Mouse (Mus musculus) thymus, postnatal 0 days (tissue): ENCODE data around the gene Eef2. TPM values are rescaled to one million over a fixed set of nuclear protein-coding genes. Genes with fewer than 3 reads are reported as not detected.
A peak's percentile ranks its signal among the peaks of the same experiment; 100 is the strongest.

Source experiments
- DNase-seq: peaks from one replicate; pipeline ENCODE4 v3.0.0-alpha.2; 2015; ENCODE audit warnings: low spot score
- polyA plus RNA-seq: library from polyadenylated mRNA; unstranded; fragments of >200 nt; fragmentation: Nextera tagmentation; extraction: Ambion mirVana; gene quantifications from 2 replicates; pipeline ENCODE4 v1.2.1, GENCODE M21; 2015

Eef2 gene
- polyA plus RNA-seq = 612 and 638 TPM in 2 replicates

- peak; percentile 98 for DNase-seq
Measured at GRCm38 (mm10) chr10:81176466-81177271, at the start of gene Eef2. Gene Eef2, plus strand, starts transcription at chr10:81176631.

- peak; percentile 21 for DNase-seq
Measured at GRCm38 (mm10) chr10:81134181-81134587, 42.2 kb upstream of the Eef2 start.

GRCm38 (mm10) chr10:81134966-81135681 lies 41.3 kb upstream of the Eef2 start, which contains the start of gene Zbtb7a:
Gene Zbtb7a, plus strand, starts transcription at chr10:81135220.
- peak; percentile 37 for DNase-seq

- peak; percentile 61 for DNase-seq
Measured at GRCm38 (mm10) chr10:81135831-81136705, 40.4 kb upstream of the Eef2 start.

GRCm38 (mm10) chr10:81136706-81137231 lies 39.7 kb upstream of the Eef2 start:
- DNase-seq = peak; percentile 83

DNA sequence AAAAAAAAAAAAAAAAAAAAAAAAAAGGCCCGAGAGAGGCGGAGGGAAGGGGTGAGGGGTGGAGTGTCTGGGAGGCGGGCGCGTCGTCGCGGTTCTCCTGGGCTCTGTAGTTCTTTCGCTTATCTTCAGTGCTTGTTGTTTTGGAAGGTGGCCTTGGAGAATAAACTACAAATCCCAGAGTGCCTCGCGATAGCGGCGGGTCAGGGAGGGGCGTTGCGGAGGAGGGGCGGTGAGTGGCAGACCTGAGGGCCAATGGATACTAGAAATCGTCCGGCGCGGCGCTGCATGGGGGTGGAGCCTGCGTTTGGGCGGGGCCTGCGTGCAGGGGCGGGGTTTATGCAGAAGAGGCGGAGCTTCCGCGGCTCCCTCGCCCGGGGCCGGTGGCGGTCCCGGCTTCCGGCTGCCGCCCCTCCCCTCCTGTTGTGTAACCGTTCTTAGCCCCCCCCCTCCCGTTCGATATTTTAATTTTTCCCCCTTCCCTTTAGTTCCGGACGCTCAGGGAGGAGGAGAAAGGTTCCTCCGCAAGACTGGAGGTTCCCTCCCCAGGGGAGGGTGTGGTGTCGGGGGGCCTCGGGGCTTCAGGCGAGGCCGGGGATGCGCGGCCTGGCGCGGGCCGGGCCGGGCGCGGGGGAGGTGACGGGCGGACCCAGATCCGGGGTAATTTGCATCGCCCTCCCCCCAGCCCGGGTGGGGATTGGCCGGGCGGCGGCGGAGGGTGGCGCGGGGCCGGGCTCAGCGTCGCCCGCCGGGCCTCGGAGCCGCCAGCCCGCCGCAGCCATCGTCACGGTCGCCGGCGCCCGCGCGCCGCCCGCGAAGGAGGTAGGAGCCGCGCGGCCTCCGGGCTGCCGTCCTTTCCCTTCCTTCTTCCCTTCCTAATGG lies 38.9 kb upstream of the Eef2 start:
- peak; percentile 99 for DNase-seq

DNA sequence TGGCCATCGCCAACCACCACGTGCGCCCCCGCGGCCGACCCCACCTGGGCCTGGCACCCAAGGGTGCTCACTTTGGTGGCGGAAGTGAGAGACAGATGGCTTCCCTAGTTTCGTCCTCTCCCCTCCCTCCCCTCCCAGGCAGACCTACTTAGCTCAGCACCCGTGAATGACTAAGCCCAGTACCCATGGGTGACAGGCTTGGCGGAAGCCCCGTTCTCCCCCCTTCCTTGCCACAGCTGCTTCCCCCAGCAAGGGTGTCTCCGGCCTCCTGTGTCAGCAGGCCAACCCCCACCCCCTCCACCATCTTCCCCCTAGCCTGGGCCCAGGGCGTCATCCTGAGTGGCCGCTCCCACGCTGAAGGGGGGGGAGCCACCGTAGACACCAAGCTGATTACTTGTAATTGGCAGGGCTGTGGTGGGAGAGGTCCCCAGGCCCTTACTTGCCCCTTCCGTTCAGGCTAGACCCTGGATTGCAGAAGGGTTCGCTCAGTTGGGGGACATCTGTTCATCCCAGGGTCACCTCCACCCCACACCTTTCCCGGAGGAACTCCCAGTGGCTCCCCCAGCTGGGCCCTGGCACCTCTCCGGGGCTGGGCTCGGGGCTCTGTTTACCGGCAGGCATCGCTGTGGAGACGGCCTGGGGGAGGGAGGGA lies 38.2 kb upstream of the Eef2 start:
- peak; percentile 79 for DNase-seq

DNA sequence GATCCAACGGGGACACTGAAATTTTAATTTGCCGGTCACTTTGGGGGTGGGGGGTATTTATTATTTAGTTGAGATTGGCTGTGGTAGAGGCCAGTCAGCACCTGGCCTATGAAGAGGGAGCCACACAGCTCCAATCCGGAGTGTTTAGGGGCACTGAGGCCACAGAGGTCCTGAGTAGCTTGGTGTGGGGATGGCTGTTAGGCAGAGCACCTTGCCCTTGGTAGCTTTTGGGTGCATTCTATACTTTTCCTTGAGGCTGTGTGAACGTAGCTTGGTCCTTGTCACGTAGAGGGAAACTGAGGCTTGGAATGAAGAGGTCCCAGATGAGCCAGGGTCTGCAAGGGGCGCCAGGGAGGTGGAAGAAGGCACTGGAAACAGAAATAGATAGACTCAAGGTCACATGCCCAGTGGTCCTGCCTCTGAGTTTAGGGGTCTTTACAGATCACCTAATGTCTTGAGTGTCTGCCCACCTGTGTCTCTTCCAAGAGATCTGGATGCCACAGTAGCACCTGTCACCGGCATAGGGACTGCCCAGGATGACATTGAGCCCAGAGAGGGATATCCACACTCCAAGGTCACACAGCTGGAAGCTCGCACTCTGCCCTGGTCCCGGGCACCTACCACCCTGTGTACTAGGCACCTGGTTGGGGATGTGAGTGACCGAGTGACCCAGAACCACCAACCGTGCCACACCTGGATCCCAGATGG lies 37.5 kb upstream of the Eef2 start:
- no peak for DNase-seq

DNA sequence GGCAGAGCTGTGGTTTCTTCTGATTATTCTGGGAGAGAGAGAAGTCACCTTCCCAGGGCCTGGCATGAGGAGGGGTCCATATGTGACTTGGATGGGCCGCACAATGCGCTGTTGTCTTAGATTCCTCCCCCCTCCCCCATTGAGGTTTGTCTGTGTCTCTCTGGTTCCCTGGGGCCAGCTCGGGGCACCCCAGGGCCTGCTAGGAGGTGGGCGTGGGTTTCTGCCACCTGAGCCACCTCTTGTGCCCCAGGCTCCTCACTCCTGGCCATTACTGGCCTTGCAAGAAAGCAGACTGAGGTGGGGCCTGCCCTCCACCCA lies 36.9 kb upstream of the Eef2 start:
- no peak for DNase-seq

GRCm38 (mm10) chr10:81140005-81140404 lies 36.4 kb upstream of the Eef2 start:
- no peak for DNase-seq

GRCm38 (mm10) chr10:81140717-81141454 lies 35.5 kb upstream of the Eef2 start:
- peak; percentile 40 for DNase-seq

- no peak for DNase-seq
Measured at GRCm38 (mm10) chr10:81141455-81142210, 34.8 kb upstream of the Eef2 start.

DNA sequence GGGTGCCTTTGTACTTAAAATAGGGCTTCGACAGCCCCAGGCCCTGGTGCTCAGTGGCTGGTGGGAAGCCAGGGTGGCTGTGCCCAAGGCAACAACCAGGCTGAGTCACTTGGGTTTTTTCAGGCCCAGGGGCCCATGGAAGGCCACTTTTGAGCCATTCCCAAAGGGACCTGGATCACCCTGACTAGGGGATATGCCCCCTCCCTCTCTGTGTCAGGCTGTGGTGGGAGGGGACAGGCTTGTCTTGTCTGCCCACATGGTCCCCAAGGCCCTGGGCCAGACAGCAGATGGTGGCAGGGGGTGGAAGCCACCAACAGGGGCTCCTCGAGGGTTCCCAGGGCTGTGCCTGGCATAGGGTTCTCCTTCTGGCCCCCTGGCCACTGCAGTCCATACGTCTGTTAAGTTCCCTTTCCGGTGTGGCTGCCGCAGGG lies 33.9 kb upstream of the Eef2 start:
- DNase-seq = no peak

GRCm38 (mm10) chr10:81143157-81143633 lies 33.2 kb upstream of the Eef2 start:
- no peak for DNase-seq

DNA sequence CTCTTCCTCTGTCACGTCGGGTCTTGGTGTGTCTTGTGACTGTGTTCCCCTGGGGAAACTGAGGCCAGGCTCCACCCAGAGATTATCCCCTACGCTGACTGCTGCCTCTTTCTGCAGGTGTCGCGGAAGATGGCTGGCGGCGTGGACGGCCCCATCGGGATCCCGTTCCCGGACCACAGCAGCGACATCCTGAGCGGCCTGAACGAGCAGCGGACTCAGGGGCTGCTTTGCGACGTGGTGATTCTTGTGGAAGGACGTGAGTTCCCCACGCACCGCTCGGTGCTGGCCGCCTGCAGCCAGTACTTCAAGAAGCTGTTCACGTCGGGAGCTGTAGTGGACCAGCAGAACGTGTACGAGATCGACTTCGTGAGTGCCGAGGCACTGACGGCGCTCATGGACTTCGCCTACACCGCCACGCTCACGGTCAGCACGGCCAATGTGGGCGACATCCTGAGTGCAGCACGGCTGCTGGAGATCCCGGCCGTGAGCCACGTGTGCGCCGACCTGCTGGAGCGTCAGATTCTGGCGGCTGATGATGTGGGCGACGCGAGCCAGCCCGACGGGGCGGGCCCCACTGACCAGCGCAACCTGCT lies 32.5 kb upstream of the Eef2 start:
- no peak for DNase-seq

DNA sequence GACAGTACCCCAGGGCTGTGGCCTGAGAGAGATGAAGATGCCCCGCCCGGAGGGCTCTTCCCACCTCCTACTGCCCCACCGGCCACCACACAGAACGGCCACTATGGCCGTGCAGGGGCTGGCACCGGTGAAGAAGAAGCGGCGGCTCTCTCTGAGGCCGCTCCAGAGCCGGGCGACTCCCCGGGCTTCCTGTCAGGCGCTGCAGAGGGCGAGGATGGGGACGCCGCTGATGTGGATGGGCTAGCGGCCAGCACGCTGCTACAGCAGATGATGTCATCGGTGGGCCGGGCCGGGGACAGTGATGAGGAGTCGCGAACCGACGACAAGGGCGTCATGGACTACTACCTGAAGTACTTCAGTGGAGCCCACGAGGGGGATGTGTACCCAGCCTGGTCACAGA lies 31.8 kb upstream of the Eef2 start:
- DNase-seq = no peak

GRCm38 (mm10) chr10:81145307-81145706 lies 31.1 kb upstream of the Eef2 start:
- DNase-seq = no peak
